Mouse (Mus musculus): ENCODE measurements around the gene Orai3. TPM values are rescaled to one million over a fixed set of nuclear protein-coding genes. Genes with fewer than 3 reads are reported as not detected.
A peak's percentile ranks its signal among the peaks of the same experiment; 100 is the strongest.

Gene Orai3
- polyA plus RNA-seq, 2 experiments = 3.9 to 6.9 TPM

DNA sequence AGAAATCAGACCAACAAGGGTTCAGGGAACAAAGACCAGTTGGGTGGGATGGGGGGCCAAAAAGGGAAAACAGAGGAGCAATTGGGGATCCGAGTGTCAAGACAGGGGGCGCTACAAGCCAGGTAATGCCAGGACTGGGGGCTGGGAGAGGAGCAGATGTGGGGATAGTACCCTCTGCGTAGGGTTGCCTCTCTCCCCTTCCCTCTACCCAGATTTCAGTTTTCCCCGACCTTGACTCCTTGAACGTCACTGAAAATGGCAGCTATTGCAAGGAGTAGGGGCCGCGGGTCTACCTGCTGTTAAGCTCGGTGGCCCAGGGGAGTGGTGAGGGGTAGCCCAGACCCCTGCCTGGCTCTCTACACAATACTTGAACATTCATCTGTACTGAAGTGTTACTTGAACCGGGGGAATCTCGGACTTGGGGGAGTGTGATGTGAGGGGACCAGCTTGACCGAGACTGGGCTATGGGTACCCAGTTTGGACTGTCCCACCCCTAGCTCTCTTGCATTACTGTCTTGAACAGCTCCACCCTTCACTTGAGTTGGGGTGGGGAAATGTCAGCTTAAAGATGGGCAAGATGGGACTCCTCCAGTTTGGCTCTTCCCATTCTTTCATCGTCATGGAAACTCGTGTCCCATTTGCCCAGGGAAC lies 1.1 kb upstream of the Orai3 start:
- Histone ChIP-seq H3K4me2 (ENCODE audit: low read depth) (peak overlapping the region; percentile 94), H3K4me3 (ENCODE audit: insufficient read depth in 1 of 2, low read depth in 2 of 2, low read length in 2 of 2) (peak overlapping the region; percentile 58 to 72), H3K27me3 (ENCODE audit: control insufficient read depth, insufficient read depth, low read length) (no peaks in the 10 kb centered on the region), H3K9me3 (ENCODE audit: control insufficient read depth, low read length) (no peaks in the 10 kb centered on the region), H3K27ac (peak overlapping the region; percentile 93), H3K4me1 (replicated peaks; ENCODE audit: control insufficient read depth in 2 of 2, insufficient read depth in 2 of 2, low read length in 1 of 2) (peaks cover 35 to 51% of the 10 kb centered on the region in 2 experiments), H3K9ac (replicated peaks) (peak overlapping the region; percentile 90), H3K36me3 (replicated peaks; ENCODE audit: control insufficient read depth, insufficient read depth, low read depth) (no peaks in the 10 kb centered on the region)
- ATAC-seq (ENCODE audit: insufficient read depth) (no peak), DNase-seq (ENCODE audit: low read depth in 3 of 3, low spot score in 3 of 3) (no peak)
- no peak for TF ChIP-seq EP300 (IDR thresholded peaks at IDR 0.05; ENCODE audit: low read depth)
- TF ChIP-seq CTCF (IDR thresholded peaks at IDR 0.05; ENCODE audit: low read depth) = peak; percentile 77
- WGBS (ENCODE audit: insufficient replicate concordance) = 48% methylated on average over 13 of the region's 13 CpGs

DNA sequence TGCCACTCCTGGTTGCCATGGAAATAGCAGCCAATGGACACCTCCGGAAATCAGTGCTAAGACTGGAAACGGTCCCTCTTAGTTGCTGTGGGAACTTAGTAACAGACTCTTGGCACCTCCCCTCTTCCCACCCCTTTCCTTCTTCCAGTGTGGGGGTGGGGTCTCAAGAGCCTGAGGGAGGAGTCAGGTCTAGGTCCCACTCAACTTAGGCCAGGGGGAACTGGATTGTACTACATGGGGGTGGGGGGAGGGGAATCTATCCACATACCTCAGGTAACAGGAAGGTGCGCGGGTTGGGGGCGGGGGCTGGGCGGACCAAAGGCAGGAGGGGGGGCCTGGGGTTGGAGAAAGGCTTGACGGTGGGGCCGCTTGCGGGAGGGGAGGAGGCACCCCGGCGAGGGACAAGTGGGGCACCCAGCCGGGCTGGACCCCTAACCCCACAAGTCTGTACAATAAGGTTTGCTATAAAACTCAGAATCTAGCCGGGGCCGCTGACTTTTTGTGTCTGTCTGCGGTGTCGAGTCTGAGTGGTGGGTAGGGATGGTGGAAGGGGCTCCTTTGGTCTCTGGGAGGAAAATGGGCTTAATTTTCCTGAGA lies 520 bp upstream of the Orai3 start:
- Histone ChIP-seq H3K36me3 (replicated peaks; ENCODE audit: control insufficient read depth, insufficient read depth, low read depth) (no peaks in the 10 kb centered on the region), H3K4me2 (ENCODE audit: low read depth) (peak overlapping the region; percentile 94), H3K27me3 (ENCODE audit: control insufficient read depth, insufficient read depth, low read length) (no peaks in the 10 kb centered on the region), H3K4me1 (replicated peaks; ENCODE audit: control insufficient read depth in 2 of 2, insufficient read depth in 2 of 2, low read length in 1 of 2) (peaks cover 35 to 53% of the 10 kb centered on the region in 2 experiments), H3K4me3 (ENCODE audit: insufficient read depth in 1 of 2, low read depth in 2 of 2, low read length in 2 of 2) (peak overlapping the region; percentile 58 to 72), H3K9me3 (ENCODE audit: control insufficient read depth, low read length) (no peaks in the 10 kb centered on the region), H3K9ac (replicated peaks) (peak overlapping the region; percentile 90), H3K27ac (peak overlapping the region; percentile 93)
- peak; percentile 76 to 83 (median 77) for DNase-seq (ENCODE audit: low read depth in 3 of 3, low spot score in 3 of 3)
- TF ChIP-seq CTCF (IDR thresholded peaks at IDR 0.05; ENCODE audit: low read depth) (no peak), EP300 (IDR thresholded peaks at IDR 0.05; ENCODE audit: low read depth) (no peak)
- peak; percentile 1; the same call in 1 of the 2 replicates for ATAC-seq (ENCODE audit: insufficient read depth)
- WGBS (ENCODE audit: insufficient replicate concordance) = 1% methylated on average over 16 of the region's 16 CpGs

DNA sequence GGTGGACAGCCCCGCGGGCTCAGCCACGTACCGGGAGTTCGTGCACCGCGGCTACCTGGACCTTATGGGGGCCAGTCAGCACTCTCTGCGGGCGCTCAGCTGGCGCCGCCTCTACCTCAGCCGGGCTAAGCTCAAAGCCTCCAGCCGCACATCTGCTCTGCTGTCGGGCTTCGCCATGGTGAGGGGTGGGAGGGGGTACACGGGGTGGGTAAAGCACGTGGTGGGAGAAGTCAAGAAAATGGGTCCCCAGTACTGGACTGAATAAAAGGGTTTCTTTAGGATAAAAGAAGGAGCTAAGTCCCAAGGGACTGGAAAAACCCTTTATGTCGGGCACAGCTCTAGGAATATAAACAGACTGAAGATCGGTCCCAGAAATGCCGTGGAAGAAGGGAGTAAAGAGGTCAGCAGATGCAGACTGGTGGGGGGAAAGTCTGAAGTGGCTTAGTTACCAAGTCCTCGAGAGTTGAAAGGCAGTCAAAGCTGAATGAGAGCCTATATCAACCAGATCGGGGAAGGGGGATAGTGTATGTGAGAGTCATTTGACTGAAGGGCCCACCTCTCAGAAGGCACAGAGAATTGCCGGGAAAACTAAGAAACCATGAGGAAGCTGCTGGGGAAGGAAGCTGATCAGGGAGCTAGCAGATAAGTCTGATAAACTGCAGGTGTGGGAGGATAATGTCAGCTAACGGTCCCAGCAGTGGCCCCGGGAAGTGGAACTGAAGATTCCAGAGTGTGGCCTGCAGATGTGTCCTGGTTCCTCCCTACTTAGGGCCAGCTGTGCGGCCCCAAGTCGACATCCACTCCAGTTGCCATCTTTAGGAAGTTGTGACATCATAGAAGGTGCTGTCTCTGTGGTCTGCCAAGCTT lies 657 bp downstream of the Orai3 start:
- no peak for ATAC-seq (ENCODE audit: insufficient read depth)
- H3K27ac ChIP-seq = peak overlapping the region; percentile 21
- H3K9me3 ChIP-seq (ENCODE audit: control insufficient read depth, low read length) = no peaks in the 10 kb centered on the region
- H3K9ac ChIP-seq (replicated peaks) = peak overlapping the region; percentile 71
- peak overlapping the region; percentile 94 for H3K4me2 ChIP-seq (ENCODE audit: low read depth)
- H3K36me3 ChIP-seq (replicated peaks; ENCODE audit: control insufficient read depth, insufficient read depth, low read depth) = no peaks in the 10 kb centered on the region
- H3K27me3 ChIP-seq (ENCODE audit: control insufficient read depth, insufficient read depth, low read length) = no peaks in the 10 kb centered on the region
- peak overlapping the region; percentile 58 to 63 for H3K4me3 ChIP-seq (ENCODE audit: insufficient read depth in 1 of 2, low read depth in 2 of 2, low read length in 2 of 2)
- no peak for TF ChIP-seq CTCF (IDR thresholded peaks at IDR 0.05; ENCODE audit: low read depth)
- TF ChIP-seq EP300 (IDR thresholded peaks at IDR 0.05; ENCODE audit: low read depth) = peak; percentile 30
- WGBS (ENCODE audit: insufficient replicate concordance) = 1% methylated on average over 27 of the region's 27 CpGs
- peaks cover 35 to 53% of the 10 kb centered on the region in 2 experiments for H3K4me1 ChIP-seq (replicated peaks; ENCODE audit: control insufficient read depth in 2 of 2, insufficient read depth in 2 of 2, low read length in 1 of 2)
- DNase-seq (ENCODE audit: low read depth in 3 of 3, low spot score in 3 of 3) = no peak

DNA sequence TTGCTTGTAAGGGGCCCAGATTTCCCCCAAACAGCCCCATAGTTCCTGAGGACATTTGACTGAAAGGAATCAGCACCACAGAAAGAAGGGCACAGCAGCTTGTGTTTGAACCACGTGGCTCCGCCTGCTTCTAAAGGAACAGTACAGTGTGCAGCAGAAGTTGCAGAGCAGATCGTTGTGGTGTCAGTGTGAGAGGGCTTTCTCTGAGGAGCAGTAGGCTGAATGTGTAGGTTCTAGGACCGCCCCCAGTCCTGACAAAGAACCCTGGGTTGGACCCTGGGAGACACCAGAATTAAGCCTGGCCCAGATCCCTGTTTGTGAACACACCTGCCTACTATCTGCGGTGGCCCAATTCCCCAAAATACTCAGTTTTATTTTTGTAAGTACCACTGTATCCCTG lies 1.6 kb downstream of the Orai3 start:
- Histone ChIP-seq H3K4me1 (replicated peaks; ENCODE audit: control insufficient read depth in 2 of 2, insufficient read depth in 2 of 2, low read length in 1 of 2) (peaks cover 32 to 48% of the 10 kb centered on the region in 2 experiments), H3K9me3 (ENCODE audit: control insufficient read depth, low read length) (no peaks in the 10 kb centered on the region), H3K4me3 (ENCODE audit: insufficient read depth in 1 of 2, low read depth in 2 of 2, low read length in 2 of 2) (no peak overlapping the region), H3K9ac (replicated peaks) (no peak overlapping the region), H3K27me3 (ENCODE audit: control insufficient read depth, insufficient read depth, low read length) (no peaks in the 10 kb centered on the region), H3K36me3 (replicated peaks; ENCODE audit: control insufficient read depth, insufficient read depth, low read depth) (no peaks in the 10 kb centered on the region), H3K4me2 (ENCODE audit: low read depth) (peak overlapping the region; percentile 94), H3K27ac (no peak overlapping the region)
- DNase-seq (ENCODE audit: low read depth in 3 of 3, low spot score in 3 of 3) (no peak), ATAC-seq (ENCODE audit: insufficient read depth) (no peak)
- TF ChIP-seq CTCF (IDR thresholded peaks at IDR 0.05; ENCODE audit: low read depth) (no peak), EP300 (IDR thresholded peaks at IDR 0.05; ENCODE audit: low read depth) (no peak)
- WGBS (ENCODE audit: insufficient replicate concordance) = 44% methylated on average over 5 of the region's 5 CpGs

DNA sequence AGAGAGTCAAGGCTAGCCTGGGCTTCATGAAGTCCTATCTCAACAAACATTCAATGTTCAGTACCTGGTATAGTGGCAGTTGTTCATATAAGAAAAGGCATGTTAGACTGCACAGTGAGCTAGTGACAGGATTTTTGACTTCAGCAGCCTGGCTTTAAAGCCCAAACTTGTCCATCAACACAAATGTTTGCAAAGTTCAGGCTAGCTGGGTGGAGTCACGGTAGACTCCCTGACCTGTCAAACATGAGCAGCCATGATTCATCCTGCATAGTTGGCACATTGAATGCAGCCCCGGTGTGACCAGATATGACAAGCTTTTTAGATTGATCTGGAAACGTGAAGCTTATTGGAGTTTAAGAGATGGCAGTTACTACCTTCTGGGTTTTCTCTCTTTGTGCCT lies 2.5 kb downstream of the Orai3 start:
- H3K9ac ChIP-seq (replicated peaks) = no peak overlapping the region
- 36% methylated on average over 3 of the region's 3 CpGs for WGBS (ENCODE audit: insufficient replicate concordance)
- H3K36me3 ChIP-seq (replicated peaks; ENCODE audit: control insufficient read depth, insufficient read depth, low read depth) = no peaks in the 10 kb centered on the region
- H3K4me2 ChIP-seq (ENCODE audit: low read depth) = no peak overlapping the region
- no peak overlapping the region for H3K27ac ChIP-seq
- peaks cover 24 to 41% of the 10 kb centered on the region in 2 experiments for H3K4me1 ChIP-seq (replicated peaks; ENCODE audit: control insufficient read depth in 2 of 2, insufficient read depth in 2 of 2, low read length in 1 of 2)
- no peak for TF ChIP-seq EP300 (IDR thresholded peaks at IDR 0.05; ENCODE audit: low read depth)
- TF ChIP-seq CTCF (IDR thresholded peaks at IDR 0.05; ENCODE audit: low read depth) = no peak
- ATAC-seq (ENCODE audit: insufficient read depth) (no peak), DNase-seq (ENCODE audit: low read depth in 3 of 3, low spot score in 3 of 3) (no peak)
- no peaks in the 10 kb centered on the region for H3K27me3 ChIP-seq (ENCODE audit: control insufficient read depth, insufficient read depth, low read length)
- no peak overlapping the region for H3K4me3 ChIP-seq (ENCODE audit: insufficient read depth in 1 of 2, low read depth in 2 of 2, low read length in 2 of 2)
- no peaks in the 10 kb centered on the region for H3K9me3 ChIP-seq (ENCODE audit: control insufficient read depth, low read length)
